Mouse (Mus musculus) yolk sac, embryonic 10.5 days (tissue): ENCODE results near the gene Fhl2.

ENCODE experiments used
- DNase-seq: peaks from one replicate; pipeline ENCODE4 v3.0.0-alpha.2; 2017; ENCODE audit warnings: low spot score

The Fhl2 gene

DNA sequence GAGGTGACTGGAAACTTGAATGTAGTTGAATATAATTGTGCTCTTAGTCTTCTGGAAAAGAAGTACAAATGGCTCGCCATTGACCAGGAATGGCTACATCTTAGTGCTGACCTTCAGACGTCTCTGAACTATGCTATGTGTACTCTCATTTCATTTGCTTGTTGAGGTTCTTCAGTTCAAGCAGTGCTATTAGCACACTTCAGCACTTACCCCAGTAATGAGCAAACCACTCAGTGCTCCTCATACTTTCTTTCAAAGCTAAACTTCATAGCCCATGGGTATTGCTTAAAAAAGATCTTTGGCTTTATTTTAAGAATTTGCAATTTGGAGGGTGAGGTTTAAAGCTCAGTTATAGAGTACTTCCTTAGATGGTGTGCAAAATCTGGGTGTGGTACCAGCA lies 88.1 kb downstream of the Fhl2 start:
- no peak for DNase-seq

DNA sequence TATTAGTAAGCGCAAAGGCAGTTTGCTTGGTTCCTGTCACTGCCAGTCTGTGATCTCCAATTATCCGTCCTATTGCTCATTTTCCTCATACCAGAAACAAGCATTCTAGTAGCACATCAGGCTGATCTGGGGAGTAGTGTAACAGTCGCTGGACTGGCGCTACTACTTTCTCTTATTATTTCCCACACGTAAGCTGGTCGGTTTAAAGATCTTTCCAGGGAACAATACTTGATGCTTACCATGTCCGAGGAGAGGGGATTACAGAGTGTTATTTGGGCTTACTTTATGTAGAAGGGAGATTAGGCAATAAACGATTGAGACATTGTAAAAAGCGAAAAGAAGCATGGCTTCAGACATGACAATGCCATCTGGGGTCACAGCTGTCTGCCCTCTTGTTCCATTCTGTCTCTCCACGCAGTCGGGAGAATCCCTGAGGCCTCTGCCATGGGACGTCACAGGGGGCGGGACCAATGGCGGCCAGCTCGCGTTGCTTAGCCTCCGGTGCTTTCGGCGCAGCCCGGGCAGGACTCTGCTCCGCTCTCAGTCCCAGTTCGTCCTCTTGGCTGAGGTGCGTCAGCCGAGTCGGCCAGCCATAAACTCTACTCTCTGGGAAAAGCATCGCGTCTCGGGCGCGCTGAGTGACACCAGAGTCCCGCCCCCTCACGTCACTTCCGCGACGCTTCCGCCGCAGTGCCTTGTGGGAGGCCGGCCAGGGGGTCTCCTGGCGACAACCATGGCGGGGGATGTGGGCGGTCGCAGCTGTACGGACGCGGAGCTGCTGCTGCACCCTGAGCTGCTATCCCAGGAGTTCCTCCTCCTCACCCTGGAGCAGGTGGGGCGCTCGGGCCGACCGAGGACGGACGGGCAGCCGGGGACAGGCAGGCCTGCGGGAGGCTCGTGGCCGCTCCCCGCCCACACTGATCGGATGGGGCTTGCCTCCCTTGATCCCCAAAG lies 98.5 kb downstream of the Fhl2 start, which contains the start of the genes Tgfbrap1 and AI597479:
Gene Tgfbrap1, minus strand, starts transcription at position 607 of the 954 bp plus-strand sequence.
Gene AI597479, plus strand, starts transcription at position 680 of the 954 bp plus-strand sequence.
- DNase-seq: peak; percentile 93

DNA sequence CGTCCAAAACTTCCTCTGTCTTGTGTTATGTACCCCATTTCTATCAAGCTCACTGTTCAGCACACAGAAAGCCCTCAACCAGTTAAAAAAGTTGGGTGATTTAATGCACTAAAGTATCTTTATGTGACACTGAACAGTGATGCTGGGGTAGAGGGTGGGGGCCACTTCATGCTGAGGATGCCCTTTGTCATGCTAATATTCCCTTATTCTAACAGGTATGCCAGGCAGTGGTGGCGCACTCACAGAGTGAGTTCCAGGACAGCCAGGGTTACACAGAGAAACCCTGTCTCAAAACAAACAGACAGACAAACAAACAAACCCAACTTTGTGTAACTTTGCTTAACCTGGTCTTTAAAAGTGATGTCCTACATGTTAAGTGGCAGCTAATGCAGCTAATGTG lies 102.6 kb downstream of the Fhl2 start:
- no peak for DNase-seq

DNA sequence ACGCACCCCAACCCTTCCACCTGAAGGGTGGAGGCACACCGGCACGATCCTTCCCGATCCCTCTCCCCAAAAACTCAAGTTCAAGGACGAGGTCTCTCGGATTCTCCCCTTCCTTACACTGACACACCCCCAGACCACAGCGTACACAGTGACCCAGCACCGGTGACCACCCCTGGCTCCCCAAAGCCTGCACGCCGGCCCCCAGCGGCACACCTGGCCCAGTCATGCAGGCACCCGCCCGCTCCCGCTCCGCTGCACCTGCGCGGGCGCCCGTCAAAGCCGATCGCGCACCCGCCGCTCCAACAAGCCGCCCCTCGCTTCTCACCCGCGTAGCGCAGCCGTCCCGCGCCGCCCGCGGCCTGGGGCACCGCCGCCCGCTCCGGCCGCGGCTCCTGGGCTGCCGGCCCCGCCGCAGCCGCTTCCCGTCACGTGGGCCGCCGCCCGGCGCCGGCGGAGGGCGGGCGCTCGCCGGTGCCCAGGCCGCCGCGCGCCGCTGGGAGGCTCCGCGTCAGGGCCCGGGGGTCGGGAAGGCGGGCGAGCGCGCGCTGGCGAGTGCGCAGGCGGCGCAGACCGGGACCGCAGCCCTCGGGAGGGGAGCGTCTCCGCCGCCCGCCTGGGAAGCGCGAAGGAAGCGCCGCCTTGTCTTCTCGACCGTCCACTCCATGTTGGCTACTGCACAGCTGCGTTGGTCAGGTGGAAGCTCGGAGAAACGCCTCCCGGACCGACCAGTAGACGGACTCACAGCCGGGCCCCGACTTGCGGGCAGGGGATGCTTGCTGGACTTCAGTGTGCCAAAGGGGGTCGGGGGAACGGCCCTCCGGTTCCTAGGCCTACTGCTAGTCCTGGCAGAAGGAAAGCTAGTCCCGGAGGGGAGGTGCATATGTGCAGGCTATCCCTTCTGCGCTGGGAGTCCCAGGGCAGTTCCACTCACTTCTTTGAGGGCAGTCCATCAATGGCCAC lies 104.4 kb downstream of the Fhl2 start:
- DNase-seq: peak; percentile 80

DNA sequence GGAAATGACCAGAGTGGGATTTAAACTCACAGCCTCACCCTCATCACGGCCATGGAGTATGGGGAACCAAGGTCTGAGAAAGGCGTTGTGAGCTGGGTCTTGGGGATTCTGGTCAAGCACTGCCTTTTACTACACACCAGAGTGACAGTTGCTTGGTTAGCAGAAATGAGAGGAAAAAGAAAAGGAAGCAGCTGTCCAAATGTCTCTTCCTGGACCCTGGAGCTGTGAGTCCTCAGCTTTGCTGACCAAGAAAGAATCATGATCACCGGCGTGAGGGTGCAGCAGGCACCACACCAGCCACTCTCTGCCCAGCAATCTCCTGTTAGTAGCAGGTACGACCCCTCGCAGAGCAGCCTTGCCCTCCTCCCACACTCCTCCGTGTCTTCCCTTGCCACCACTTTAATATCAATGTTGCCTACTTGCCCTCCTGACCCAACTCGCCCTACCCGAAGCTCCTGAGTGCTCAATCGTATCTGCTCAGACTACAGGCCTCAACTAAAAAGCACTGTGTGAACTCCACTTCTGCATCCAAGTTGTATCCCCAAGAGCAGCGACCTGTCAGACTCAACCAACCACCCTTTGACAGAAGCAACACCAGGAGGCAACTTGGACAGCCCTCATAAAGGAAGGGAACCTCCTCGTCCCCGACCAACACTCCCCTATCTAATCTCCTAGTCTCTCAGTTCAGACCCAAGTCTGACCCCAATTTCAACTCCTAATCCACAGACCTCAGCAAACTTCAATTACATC lies 105.3 kb downstream of the Fhl2 start:
- peak; percentile 27 for DNase-seq

DNA sequence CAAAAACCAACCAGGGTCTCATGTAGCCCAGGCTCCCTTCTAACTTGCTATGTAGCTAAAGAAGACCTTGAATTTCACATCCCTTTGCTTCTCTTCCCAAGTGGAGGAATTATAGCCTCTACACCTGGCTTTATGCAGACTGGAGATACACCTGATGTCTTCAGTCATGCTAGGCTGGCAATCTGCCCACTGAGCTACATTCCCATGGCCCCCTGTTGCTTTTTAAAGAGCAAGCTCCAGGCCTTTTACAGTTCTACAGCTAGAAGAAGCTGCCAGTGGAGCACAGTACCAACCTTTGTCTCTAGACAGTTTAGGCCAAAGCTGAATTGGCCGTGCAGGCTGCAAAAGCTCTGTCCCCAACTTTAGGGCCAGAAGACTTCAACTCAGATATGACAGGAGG lies 106.4 kb downstream of the Fhl2 start:
- DNase-seq: no peak

DNA sequence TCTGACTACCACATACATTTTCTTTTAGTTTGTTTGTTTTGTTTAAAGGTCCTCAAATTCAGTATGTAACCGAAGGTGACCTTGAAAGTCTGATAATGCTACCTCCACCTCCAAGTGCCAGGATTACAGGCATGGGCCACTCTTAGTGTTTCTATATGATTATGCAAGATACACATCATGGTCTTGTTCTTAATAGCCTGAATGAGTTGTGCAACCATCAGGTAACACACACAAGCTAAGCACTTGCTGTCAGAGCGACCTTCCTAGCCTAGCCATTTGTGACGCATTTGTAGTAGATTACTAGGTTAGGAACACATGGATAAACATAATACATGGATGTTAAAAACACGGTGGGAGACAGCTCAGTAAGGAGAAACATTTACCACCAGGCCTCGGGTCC lies 113.8 kb downstream of the Fhl2 start:
- DNase-seq: no peak

DNA sequence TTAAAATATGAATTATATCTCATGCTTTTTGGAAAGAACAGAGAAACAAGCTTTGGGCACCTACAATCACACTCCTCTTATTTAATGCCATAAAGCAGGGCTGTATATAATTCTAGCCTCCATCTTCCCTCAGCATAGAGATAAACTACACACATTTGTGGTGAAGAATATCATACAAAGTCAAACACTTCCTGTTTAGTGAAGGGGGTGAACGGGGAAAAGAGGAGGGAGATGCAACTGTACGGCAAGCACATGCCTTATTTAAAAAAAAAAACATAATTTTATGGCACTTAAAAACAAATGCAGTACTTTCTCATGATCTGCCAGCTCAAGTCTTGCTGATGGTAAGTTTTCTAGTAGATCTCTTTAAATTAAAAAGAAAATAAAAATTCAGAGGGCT lies 118.7 kb downstream of the Fhl2 start:
- no peak for DNase-seq

DNA sequence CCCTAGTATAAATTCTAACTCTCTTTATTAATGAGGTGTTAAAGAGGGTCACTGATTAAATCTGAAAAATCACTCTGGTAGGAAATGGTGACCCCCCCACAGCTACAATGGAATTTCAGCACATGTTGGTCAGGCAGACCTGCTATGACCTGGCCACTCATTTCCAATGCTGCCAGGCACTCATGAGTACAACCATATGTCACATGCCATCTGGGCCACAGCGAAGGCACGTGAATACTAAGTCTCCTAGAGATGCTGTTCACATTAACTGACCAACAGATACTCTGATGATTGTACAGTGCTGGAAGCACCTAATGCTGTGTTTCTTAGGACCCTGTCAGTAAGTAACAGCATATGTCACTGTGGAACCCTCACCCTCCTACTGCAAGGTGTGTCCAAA lies 122.0 kb downstream of the Fhl2 start:
- DNase-seq: no peak
